Mouse (Mus musculus) kidney, adult 9 months (tissue): ENCODE results near the gene Ift140.
"Not testable (repeated sequence)": the region's sequence is repeated elsewhere in the genome, so short reads cannot be mapped to it uniquely, and the experiment has no call there.

Experiments used
- DNase-seq: peaks from one replicate; pipeline ENCODE4 v3.0.0; 2022

Ift140 gene

GRCm38 (mm10) chr17:25120406-25120805 is 104.5 kb downstream of the Ift140 start, which contains the start of gene Ptx4:
Ptx4 (plus strand) TSS chr17:25120760.
- no peak for DNase-seq

- DNase-seq: peak; percentile 35
Observed at GRCm38 (mm10) chr17:25123979-25124378, 108.1 kb downstream of the Ift140 start.

- DNase-seq: not testable (repeated sequence)
Observed at GRCm38 (mm10) chr17:25125442-25126060, 109.7 kb downstream of the Ift140 start.

DNA sequence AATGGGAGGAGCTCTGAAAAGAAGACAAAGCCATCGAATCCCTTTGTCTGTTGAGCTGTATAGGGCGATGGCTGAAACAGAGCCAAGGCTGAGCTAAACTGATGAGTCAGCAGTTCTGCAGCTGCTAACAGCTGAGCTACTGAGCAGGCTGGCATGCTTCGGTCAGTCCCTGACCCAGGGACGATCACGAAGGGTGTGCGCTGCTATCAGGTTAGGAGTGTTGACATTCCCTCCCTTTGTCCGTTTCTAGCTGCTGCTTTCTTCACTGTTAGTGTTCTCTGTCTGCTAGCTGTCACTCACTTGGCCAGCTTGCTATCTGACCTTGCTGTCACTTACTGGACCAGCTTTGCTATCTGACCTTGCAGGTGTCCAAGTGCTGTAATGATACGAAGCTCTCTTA is 111.2 kb downstream of the Ift140 start:
- DNase-seq: no peak

DNA sequence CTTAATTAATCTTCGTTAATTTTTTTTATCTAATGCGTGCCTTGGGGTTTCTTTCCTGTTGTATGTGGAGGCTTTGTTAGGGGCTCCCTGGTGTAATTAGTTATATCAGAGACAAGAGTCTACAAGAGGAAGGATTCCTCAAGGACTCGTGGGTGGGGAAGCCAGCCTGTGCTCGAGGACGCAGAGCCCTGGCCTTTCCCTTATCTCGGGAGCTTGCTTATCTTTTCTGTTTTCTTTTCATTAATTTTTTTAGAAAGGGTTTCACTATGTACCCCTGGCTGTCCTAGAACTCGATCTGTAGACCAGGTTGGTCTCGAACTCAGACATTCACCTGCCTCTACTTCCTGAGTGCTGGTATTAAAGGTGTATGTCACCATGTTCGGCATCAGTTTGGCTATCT is 111.8 kb downstream of the Ift140 start:
- DNase-seq: no peak

- no peak for DNase-seq
Observed at GRCm38 (mm10) chr17:25130060-25130459, 114.2 kb downstream of the Ift140 start.

DNA sequence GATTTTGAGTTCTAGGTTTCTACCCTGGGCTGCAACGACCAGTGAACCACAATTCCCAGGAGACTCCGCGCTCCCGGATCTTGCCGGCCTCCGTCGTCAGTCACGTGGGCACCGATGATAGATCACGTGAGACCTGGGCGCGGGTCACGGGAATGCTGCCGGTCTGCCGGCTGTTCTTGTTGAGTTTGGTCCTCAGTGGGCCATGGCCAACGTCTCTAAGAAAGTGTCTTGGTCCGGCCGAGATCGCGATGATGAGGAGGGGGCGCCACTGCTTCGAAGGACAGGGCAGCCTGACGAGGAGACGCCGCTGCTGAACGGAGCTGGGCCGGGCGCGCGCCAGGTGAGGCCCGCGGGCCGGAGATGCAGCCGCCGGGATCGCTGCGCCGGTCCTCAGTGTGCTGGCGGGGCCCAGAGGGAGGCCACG is 117.4 kb downstream of the Ift140 start, which contains the start of gene Clcn7:
TSS of gene Clcn7 (plus strand) at position 117 of the 424 bp plus-strand sequence.
- peak; percentile 96 for DNase-seq

DNA sequence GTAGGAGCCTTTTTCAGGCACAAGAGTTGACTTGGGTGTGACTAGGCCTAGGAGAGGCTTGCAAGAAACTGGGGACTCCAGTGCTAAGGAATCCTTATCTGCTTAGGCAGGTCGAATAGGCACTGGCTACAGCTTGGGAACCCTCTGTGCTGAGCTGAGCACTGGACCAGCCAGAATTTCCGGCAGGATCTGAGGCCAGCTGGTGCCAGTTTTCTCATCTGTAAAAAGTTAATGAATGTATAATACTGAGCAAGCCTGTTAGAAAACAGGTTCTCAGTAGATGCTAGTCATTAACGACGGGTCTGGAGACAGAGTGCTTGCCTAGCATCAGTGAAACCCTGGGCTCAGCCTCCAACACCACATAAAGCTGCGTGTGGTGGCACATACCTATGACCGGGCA is 119.7 kb downstream of the Ift140 start:
- peak; percentile 77 for DNase-seq

- DNase-seq: no peak
Observed at GRCm38 (mm10) chr17:25138803-25139202, 122.9 kb downstream of the Ift140 start.

DNA sequence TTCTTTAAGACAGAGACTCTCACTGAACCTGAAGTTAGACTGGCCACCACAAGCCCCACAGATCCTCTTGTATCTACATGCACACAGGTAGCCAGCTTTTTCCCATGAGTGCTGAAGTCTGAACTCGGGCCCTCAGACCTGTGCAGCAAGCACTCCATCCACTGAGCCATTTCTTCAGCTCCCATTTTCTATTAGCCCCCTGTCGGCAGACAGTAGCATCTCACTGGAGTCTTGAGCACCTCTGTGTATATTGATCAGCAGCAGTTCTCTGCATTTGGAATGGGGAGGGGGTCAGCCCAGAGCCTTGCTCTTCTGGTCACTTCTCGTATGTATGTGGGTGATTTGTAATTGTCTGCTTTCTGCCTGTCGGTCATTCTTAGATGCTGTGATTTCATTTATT is 124.1 kb downstream of the Ift140 start:
- no peak for DNase-seq
